Mouse (Mus musculus): ENCODE measurements at regions not wholly inside any gene's neighbourhood (a gene's known extent, or its start where the extent isn't known, plus 50 kb on each side); places are given as distances from the start of the nearest gene placed in this dataset.
"Not testable (repeated sequence)": the region's sequence is repeated elsewhere in the genome, so short reads cannot be mapped to it uniquely, and the experiment has no call there.

DNA sequence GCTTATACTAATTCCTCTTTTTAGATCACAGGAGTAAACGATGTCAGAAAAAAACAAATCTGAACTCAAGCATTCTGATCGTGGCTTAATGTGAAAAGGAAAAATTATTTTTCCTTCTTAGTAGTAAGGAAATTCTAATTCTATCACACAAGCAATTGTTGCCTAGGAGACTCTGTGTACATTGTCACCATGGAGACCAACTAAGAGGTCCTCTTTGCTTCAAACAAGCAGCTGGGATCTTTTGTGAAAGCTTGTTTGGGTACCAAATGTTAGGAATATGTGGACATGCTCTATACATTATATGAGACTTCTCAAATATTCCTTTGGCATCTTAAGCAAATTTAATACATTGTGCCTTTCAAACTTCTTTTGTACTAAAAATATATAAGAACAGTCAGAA is 345.9 kb upstream of the Atp10a start:
- no peak for DNase-seq

GRCm38 (mm10) chr7:58322381-58322780 is 333.6 kb upstream of the Atp10a start:
- no peak for DNase-seq

DNA sequence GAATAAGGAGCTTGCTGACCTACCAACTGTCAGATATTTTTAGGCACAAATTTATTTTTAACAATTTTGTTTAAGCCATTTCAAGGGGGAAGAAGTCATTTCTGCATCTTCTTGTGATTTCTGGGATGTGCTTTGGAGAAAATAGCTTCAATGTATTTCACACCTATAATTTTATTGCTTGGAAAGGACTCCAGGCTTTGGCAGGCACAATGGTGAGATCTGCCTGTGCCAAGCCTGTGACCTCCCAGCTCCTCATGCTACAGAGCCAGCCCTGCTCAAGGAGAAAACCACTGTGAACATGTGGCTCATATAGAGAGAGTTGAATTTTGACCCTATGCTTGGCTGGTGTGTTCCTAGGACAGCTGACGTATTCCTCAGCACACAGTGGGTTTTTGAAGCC is 288.6 kb upstream of the Atp10a start:
- DNase-seq = no peak

GRCm38 (mm10) chr7:58383401-58383800 is 272.6 kb upstream of the Atp10a start:
- DNase-seq = no peak

DNA sequence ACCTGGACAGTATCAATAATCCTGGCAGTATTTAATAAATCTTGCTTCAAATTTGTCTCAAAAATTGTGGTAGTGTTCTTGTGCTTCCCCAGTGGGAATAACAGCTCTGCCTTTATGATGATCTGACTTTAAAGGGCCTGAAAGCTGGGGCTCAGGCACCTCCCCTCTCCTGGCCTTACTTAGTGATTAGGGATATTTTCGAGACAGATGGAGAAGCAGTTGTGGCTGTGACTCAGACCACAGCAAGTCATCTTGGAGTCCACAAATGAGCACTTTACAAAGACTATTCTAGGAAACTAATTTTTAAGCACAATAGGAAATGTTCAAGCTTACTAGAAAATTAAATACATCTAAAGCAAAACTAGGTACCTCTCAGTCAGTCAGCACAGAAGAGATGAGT is 267.6 kb upstream of the Atp10a start:
- no peak for DNase-seq

GRCm38 (mm10) chr7:58392391-58393115 is 263.4 kb upstream of the Atp10a start:
- DNase-seq = no peak

GRCm38 (mm10) chr7:58397992-58398391 is 258.0 kb upstream of the Atp10a start:
- DNase-seq = no peak

GRCm38 (mm10) chr7:58398558-58399144 is 257.3 kb upstream of the Atp10a start:
- no peak for DNase-seq

- peak; percentile 95 for DNase-seq
Measured at GRCm38 (mm10) chr7:58399145-58399604, 256.8 kb upstream of the Atp10a start.

GRCm38 (mm10) chr7:58399651-58400050 is 256.3 kb upstream of the Atp10a start:
- no peak for DNase-seq

DNA sequence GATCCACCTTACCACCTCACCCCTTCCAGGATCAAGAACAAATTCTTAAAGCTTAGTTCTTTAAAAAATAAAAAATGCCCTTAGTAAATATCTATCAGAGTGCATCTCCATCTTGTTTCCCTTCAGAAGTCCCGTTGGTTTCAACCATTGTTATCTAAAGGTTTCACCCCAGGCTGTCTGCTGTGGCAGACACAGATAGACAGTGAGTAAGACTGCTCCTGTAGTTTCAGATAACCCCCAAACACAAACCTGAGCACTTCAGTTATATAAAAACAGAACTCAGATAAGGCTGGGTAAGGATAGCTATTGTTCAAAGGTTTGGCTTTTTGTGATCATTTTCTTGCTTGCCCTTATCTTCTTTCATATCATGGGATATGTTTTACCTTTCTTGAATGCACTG is 255.4 kb upstream of the Atp10a start:
- no peak for DNase-seq

DNA sequence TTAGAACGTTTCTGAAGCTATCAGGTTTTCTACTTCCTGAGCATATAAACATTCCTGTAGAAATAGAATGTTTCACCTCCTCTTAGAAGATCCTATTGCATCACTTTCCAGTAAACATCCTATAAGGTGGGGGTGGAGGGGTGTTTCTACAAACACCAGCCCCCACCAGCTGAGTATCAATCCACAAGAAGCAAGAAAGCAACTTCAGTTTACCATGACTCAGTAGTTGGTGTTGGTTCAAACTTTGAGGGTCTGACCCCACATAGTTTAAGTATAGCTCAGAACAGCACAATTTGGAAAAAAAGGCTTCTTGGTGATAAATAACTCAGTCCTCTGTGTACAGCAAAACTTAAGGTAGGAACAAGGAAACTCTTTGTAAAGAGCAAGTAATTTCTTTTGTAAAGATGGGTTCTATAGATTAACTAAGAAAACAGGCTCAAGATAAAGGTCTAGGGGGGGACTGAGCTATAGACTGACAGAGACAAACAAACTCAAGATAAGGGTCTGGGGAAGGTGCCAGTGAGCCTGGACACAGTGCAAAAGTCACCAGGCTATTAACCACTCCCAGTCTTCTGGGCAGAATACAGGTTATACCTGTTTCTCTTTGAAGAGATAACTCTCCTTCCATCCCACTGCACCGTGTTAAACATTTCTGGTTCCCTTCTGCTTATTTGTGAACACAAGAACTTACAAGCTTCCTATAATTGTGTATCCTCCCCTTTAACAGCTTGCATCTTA is 218.9 kb upstream of the Atp10a start:
- no peak for DNase-seq

GRCm38 (mm10) chr7:58442535-58443184 is 213.3 kb upstream of the Atp10a start:
- no peak for DNase-seq

DNA sequence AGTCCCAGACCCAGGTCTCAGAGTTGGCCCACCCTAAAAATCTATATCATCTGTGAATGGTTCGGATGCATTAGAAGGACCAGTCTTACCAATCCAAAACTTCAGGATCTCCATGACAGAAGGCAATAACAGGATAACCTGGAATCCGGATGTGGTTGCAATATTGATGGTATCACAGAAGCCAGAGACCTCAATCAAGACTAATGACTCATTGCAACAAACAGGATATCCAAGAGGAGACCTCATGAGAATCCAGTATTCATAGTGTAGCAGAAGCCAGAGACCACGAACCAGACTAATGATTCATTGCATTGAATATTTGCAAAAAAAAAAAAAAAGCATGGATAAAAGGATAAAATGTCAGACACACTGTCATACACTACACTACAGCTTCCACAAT is 212.7 kb upstream of the Atp10a start:
- DNase-seq = no peak

DNA sequence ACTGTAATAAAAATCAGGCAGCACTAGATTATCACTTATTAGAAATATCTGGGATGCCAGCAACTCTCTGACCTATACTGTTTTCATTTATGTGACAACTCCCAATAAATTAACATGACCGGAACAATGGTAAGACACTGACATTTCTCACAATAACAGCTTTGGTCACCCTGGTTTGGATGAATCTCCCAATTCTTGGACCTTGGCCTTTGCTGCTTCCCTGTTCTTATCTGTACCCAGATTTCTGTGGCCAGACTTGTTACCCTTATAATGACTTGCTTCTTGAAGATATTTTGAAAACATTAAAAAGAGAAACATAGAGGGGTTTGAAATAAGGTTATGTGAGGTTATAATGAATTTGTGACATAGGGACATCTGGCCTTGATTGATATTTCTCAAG is 210.2 kb upstream of the Atp10a start:
- no peak for DNase-seq

DNA sequence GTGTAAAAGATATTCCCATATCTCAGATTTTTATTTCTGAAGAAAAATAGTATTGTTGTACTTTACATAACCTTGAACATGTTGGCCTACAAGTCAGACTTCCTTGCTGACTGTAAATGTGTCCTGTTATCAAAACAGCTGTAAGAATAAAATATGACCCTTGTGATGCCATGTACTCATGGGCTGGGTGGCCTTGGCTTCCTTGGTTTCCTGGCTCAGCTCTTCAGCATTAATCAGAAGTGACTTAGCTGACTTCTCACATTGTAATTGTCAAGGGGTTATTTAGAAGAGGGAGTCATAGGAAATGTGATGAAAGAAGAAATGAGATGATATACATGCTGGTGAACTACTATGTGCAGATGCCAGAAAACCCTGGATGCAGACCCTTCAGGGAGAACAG is 209.7 kb upstream of the Atp10a start:
- no peak for DNase-seq

GRCm38 (mm10) chr7:58448727-58449126 is 207.2 kb upstream of the Atp10a start:
- no peak for DNase-seq

DNA sequence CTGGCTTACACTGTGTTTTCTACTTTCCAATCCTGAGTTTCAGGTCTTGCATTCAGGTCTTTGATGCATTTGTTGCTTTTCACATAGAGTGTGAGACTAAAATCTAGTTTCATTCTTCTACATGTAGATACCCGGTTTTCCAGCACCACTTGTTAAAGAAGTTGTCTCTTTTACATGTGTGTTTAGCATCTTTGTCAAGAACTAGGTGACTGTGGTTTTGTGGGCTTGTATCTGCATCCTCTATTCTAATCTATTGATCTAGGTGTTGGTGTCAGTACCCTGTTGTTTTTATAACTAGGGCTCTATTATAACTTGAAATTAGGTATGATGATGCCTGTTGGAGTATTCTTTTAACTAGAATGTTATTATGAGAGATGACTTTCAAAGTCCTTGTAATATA is 204.0 kb upstream of the Atp10a start:
- DNase-seq = no peak

- DNase-seq = not testable (repeated sequence)
Measured at GRCm38 (mm10) chr7:58458146-58458545, 197.8 kb upstream of the Atp10a start.

GRCm38 (mm10) chr7:58460939-58461338 is 195.0 kb upstream of the Atp10a start:
- DNase-seq = no peak

GRCm38 (mm10) chr7:58473150-58473549 is 182.8 kb upstream of the Atp10a start:
- DNase-seq = no peak

- DNase-seq = no peak
Measured at GRCm38 (mm10) chr7:58475139-58475538, 180.8 kb upstream of the Atp10a start.

DNA sequence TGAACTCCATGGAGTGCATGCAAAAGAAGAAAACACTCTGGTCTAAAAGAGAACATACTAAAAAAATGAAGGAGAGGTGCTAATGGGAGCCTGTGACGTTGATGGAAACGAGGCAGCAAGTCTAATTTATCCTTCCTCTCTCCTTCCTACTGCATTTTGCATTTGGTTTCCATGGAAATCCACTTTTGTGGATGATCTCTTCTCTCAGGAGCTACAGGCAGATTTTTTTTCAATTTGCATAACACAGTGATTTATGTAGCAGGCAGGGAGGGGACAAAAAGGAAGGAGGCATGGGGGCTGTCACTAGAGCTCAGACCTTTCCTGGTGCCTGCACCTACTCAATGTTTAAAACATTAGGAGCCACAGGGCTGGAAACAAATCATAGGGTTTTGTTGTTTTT is 167.7 kb upstream of the Atp10a start:
- DNase-seq = no peak
